Mouse (Mus musculus) urinary bladder, postnatal 10 days (tissue): ENCODE results near the gene Tsfm.

Source experiments
- DNase-seq: peaks from one replicate; pipeline ENCODE4 v3.0.0; 2022; ENCODE audit warnings: low spot score

The Tsfm gene

DNA sequence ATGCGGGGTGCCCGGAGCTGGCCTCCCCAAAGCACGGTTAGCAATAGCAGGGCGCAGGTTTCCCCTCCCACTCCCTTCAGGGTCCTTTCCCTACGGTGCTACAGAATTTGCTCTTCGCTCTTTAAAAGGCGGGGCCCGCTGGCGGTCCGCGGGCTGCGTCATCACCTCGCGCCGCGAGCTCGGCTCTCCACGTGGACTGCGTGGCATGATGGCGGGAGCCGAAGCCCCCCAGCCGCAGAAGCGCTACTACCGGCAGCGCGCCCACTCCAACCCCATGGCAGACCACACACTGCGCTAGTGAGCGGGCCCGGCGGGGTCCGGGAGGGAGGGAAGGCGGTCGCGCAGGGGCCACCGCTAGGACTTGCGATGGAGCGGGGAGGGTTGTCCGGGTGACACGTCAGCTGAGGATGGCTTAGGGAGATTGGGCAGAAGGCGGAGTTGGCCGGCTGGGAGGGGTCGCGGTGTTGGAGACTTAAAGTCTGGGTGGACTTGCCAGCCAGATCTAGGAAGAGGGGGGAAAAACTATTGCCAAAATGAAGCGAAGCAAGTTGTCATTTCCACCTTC lies 11.2 kb upstream of the Tsfm start:
- DNase-seq = peak; percentile 65

DNA sequence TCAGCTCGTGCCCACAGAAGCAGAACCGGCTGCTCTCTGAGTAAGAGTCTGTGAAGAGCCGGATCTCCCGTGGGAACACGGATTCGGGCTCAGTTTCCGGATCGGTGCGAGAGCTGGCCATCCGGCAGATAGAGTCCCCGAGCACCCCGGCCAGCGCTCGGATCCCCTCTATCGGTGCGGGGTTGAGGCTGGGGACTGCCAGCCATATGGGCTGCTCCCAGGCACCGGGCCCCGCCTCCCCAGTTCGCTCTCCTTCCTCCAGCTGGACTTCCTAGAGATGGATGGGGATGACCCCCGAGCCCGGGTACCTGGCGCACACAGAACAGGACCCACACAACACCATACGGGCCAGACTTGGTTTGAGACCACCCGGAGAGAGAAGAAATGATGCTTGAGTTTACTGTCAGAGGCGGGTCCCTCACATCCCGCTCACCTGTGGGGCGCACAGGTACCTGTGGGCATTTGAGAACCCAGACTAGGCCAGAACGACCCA lies 10.7 kb upstream of the Tsfm start, which contains the start of the genes Mettl1 and Eef1akmt3:
Gene Mettl1 (plus strand): TSS at position 141 of the 493 bp plus-strand sequence.
Gene Eef1akmt3 (minus strand): TSS at position 240 of the 493 bp plus-strand sequence.
- DNase-seq = no peak

DNA sequence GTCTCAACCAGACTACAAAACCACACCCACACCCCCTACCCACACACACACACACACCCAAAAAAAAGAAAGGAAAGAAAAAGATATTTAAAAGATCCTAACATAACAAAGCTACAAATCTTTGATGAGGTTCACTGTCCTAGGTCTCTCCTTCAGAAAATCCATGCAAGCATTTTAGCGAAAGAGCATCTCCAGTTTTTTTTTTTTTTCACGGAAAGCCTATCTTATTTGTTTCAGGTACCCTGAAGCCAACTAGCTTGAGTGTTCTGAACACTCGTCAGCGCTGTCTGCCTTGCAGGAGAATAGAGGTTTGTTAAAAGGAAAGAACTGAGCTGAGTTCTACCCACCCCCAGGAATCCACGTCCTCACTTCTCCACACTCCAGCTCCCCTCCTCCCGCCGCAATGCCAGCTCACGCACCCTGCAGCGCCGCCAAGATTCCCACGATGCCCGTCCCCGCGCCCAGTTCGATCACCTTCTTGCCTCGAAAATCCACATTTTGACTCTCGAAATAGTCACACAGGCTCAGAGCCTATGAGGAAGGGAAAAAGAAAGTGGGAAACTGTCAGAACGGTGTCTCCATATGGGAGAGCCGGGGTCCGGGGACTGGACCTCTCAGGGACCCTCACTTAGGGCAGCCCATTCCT lies 10.1 kb upstream of the Tsfm start:
- no peak for DNase-seq

DNA sequence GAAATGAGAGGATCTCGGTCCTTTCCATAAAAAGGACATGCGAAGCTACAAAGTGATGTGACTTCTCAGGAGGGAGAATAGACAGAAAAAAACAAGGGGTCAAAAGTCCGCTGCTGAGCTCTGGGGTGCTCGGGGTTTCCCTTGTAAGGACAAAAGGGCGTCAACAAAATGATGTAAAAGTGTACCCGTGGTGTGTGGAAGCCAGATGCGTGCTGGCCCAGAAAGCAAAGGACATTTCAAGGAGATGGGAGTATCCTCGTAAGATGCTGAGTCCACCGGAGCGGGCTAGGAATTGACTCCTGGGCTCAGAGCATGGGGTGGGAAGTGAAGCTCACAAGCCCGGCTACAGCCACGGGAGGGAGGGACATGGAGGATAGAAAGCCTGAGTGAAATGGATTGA lies 7.0 kb upstream of the Tsfm start:
- DNase-seq = no peak

DNA sequence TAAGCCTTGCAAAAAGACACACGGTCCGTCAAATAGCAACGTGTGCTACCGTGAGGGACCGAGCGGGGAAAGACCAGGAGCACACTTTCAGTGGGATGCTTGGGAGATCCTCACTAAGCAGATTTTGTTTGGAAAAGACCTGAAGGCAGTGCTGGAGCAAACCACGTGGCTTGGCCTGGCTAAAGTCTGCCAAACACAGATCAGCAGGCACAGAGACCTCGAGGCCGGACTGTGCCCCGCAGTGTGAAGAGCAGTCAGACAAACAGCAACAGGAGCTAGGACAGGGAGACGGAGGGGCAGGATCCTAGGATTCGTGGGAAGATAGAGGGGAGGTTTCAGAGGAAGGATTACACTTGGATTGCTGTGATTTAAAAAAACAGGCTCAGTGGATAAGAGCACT lies 5.6 kb upstream of the Tsfm start:
- no peak for DNase-seq

DNA sequence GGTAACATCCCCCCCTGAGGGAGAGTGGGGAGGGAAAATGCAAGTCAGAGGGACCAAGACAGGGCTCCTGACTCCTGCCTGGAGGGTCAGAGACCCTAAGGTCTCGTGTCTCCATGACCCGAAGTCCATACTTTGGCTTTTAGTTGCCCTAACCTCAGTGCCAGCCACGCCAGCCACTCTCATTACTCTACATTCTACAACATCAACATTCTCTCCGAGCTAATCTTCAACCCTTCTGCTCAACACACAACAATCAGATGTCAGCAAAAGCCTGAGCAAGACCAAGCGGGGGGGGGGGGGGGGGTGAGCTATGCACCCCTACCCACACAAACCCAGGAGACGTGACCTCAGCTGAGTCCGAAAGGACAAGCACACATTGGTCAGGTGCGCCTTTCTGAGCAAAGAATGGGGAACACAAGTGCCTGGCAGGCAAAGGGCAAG lies 2.7 kb upstream of the Tsfm start:
- no peak for DNase-seq

DNA sequence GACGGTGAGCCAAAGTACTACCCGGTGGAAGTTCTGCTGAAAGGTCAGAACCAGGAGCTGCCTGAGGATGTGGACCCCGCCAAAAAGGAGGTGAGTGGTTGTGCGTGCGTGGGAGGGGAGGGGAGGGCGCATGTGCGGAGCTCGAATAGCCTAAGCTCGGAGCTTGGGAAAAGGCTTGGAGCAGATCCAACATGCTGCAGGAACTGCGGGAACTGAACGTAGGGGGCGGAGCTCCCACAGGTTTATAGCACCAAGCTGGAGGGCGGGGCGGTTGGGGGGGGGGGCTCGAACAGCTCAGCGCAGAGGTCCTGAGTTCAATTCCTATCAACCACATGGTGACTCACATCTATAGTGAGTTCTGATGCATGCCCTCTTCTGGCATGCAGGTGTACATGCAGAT lies 12.2 kb downstream of the Tsfm start:
- no peak for DNase-seq

DNA sequence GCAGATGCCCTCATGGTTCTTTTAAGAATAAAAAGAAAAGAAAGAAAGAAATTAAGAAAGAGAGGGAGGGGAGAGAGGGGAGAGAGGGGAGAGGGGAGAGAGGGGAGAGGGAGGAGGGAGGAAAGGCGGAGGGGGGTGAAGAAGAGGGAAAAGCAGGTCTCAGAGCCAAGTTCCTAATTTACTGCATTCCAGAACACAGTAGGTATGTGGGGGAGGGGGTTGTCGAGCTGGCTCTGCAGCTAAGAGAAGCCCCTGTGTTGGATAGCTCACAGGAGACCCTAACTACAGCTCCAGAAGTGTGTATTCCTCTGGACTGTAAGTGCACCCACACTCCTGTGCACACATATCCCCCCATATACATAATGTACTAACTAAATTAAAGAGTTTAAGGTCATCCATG lies 13.6 kb downstream of the Tsfm start:
- no peak for DNase-seq

DNA sequence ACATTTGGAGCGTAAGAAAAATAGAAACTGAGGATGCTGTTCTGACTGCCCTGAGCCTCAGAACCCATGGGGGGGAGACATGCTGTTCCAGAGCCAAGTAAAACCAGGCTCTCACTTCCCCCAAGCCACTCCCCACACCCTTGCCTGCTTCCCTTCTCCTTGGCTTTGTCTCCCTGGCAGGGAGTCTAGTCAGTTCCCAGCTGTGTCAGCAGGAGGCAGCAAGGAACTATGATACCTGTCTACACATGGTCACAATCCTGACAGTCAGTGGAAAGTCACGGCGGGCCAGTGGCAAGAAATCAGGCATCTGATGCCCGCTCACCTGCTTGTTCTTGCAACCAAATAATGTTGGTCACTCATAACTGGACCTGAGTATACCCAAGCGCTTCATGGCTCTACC lies 14.2 kb downstream of the Tsfm start:
- DNase-seq = no peak

DNA sequence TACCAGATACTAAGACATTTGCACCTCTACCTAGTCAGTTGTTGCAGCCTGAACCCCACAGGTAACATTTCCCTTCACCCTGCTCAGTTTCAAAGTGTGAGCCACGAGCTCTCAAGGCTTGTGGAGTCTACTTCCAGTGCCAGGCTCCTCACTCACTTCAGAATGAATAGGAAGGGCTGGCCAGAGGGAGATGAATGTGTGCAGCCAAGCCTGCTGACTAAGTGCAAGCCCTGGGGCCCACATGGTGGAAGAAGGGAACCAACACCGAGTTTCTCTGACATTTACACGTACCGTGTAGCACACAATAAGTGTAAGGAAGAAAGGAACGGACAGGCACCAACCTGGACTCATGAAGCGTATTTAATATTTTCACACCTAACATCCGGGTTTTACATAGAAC lies 26.8 kb downstream of the Tsfm start:
- DNase-seq = no peak

DNA sequence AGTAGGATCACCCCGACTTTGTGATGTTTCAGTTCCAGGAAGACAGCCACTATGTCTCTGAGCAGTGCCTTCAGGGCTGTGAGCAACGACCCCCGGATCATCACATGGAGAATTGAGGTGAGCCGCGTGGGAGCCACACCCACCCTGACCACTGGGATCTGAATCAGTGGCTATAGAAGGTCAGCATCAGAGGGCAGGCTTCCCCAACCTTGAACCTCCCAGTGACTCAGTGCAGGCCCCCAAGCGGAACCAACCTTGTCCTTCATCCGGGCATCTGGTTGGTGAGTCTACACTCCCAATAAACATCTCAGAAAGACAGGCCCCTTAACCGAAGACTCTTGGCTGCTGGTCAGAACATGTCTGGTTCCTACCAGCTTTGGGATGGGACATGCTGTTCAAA lies 27.3 kb downstream of the Tsfm start:
- DNase-seq = no peak

DNA sequence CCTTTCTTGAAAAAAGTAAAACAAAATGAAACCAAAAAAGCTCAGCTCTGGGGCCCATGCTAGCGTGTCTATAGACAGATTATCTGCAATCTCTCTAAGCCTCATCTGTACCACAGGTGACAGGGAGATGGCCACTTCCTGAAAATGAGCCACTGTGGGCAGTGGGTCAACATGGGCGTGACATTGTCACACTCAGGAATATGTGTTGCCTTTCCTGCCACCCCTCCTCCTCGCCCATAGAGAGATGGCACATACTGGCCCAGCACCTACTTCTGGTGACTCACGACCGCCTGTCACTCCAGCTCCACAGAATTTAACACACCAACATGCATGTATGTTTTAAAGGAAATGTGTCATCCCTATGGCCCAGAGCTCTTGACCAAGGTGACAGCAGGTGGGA lies 27.9 kb downstream of the Tsfm start:
- DNase-seq = no peak

DNA sequence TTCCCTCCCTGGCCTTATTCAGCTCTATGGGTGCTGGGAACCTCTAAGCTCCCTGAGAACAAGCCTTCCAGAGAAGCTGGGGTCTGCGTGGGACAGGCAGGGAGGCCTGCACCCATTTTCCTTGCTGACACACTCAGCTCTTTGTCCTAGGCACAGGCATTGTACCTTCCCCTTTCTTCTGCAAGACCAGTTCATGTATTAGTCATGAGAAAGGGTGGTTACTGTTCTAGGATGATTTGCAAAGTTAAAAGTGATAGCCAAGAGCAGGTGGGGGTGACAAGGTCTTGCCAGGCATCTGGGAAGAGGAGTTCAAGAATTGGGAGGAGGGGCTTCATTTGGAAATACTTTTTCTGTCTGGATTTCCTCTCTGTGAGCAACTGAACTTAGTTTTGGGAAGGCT lies 28.6 kb downstream of the Tsfm start:
- DNase-seq = no peak

DNA sequence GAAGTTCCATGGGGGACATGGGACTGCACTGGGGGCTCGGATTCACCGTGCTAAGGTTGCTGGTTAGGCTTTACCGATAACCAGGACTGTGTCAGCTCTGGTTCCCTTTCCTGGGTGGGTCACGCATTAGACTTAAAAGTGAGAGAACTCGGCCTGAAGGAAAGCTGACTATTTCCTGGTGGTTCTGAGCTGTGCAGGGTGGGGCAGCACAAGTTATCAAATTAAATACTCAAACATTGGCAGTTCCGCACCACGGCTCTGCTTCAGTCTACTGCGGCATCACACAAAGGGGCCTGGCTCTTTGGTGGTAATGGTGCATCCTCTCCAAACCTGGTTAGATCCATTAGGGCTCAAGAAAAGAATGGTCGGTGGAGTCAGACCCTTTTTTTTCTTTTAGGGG lies 29.3 kb downstream of the Tsfm start:
- DNase-seq = no peak

DNA sequence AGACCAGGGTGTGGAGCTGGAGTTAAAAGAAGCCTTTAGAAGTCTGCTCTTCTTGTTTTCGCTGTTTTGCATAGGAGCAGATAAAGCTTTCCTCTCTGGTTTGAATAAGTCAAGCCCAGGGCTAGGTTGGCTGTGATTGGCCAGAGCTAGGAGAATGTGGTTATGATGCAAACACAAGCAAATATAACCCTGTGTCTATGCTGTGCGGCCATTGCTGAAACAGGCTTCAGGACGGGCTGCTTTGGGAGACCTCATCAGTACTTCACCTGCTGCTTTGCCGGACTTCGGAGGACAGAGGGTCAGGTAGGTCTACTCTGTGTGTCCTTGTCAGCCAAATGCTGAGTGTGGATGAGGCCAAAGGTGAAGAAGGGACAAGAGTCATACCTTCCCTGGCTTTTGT lies 30.1 kb downstream of the Tsfm start, which contains the start of gene Avil:
Gene Avil (plus strand): TSS at position 181 of the 400 bp plus-strand sequence.
- no peak for DNase-seq

DNA sequence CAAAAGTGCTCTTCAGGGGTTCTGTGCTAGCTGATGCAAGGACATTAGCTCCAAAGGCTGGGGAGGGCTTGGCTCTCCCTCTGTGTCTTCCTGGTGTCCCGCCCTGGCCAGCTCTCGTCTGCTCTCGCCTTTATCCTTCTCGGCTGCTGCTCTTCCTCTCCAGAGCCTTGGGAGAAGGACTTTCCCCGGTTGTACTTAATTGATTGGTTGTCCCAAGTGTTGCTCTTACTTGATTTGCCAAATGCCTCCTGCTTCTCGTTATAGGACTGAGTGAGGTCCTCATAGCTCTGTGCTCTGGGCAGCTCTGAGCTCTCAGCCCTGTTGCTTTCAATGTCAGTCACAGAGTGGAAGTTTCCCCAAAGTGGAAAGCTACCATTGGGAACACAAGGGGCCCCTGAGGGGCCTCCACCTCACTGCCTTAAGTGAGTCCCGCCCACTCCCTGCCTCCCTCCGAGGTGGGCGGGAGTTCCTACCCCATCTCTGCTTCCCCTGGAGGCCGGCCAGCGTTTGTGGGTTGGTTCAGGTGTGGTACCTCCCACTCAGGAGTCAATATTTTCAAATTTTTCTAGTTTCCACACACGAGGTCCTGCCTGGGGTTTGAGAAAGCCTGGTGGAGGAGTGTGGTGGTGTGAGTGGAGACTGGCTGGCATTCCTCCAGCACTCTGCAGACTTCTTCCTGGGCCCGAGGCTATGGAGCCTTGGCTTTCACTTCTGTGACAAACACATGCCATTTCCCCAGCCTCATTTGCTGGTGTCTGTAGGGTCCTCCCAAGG lies 33.1 kb downstream of the Tsfm start:
- no peak for DNase-seq

DNA sequence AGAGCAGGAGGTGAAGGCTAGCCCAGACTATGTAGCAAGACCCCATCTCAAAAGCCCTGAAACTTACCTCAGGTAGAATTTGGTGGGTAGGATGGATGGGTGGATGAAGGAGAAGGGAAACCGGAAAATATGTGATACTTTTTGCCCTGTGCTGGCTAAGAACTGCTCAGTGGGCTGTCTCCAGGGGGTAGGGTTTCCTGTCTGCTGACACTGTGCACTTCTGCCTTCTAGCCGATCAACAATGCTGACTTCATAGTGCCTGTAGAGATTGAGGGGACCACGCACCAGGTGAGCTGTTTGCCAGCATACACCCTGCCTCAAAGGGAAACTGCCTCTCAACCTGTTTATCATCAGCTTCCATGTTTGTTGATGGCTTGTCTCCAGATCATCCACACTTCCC lies 37.0 kb downstream of the Tsfm start:
- no peak for DNase-seq

DNA sequence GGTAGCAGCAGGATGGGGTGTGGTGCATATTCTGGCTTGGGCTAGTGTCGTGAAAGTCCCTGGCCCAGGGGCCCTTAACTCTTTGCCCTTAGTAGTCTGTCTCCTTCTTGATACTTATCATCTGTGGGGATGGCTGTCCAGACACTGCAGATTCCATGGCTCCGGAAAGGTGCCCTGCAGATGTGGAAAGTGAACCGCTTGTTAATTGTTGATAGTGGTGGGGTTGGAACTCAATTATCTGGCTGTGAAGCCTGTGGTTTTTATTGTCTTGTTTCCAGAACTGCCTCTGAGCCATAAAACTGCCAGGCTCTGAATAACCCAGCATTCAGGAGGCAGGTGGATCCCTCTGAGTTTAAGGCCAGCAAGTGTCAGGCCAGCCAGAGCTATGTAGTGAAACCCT lies 39.0 kb downstream of the Tsfm start:
- DNase-seq = no peak

DNA sequence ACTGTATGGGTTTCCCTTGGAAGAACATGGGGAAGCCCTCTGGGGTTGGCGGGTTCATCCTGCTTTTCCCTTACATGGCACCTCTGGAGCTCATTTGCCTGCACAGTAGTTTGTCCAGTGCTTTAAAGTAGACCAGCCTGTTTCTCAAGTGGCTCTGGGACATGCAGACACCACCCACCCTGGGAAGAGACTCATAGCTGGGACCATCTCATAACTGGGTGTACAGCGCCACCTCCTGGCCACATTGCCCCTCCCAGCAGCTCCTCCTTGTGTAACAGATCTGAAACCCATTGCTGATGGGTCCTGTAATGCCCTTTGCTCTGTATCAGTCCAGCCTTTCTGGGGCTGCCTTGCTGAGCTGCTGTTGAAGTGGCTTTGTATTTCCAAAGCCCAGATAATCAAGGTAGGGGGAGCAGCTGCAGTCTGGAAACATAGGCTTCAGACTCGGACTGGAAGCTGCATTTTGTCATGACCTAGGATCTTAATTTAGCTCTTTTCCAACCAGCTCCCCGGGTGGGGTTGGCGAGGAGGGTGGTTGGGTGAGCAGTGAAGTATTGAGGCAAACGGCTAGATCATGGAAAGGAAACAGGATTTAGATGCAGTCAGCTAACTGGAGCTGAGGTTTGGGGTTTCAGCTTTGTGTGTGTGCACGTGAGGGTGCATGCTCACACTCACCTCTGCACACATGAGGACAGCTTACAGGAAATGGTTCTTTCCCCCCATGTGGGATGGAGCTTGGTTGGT lies 40.2 kb downstream of the Tsfm start:
- peak; percentile 61 for DNase-seq

DNA sequence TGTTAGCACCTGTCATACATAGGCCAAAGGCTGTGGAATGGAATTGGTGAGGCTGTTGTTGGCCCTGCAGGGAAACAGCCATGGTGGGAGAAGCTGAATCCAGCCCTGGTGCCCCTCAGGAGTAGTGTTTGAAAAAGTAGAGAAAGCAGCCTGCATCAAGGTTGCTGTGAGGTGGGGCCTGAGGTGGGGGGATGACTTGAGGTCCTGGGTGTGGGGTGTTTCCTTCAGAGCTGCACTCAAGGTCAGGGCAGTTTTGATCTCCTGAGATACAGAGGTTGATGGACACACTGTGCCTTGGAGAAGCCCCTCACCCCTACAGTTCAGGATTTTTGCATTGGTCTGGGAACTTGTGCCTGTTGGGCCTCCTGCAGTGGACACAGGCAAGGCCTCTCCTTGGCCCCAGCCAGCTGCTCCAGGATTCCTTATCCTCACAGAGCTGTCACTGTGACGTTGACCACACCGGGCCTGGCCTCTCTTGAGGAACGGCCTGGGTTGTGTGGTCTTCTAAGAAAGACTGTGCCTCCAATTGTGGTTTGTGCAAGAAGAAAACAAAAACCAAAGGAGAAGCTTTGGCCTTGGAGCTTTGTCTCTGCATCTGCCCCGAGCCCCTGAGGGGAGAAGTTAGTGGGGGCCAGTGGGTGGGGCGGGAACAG lies 42.0 kb downstream of the Tsfm start:
- no peak for DNase-seq

DNA sequence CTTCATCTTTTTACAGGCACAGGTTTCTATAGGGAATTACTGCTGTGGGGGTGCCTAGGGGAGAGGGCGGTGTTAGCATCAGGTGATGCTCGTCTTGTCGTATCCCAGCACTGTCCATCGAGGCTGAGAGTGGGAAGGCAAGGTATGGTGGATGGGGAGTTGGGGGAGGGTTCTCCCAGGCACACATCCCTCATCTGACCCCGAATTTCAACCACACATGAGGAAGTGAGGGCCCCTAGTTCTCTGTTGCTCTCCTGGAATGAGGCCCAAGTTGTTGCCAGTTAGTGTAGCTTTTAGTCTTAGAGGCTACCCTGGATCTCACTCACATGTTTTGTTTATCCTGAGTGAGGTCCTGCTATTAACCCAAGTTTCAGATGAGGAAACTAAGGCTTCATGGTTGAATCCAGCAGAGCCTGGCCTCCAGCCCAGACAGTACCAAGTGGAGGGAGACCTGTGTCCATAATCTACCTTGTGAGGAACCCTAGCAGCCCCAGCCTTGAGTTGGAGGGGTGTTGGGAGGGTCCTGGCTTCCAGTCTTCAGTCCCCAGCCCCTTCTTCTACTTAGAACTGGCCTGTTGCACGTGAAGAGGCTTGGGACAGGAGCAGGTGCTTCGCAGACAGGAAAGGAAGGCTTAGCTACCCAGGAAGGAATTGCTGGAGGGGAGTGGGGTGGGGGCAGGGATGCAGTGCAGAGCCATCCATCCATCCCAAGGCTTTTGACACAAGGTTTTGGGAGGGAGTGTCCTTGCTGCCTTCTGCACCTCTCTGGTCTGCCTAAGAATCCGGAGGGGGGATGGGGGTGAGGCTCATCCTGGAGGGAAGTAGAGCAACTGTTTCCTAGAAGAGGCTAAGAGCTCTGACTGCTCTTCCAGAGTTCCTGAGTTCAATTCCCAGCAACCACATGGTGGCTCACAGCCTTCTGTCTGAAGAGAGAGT lies 43.2 kb downstream of the Tsfm start:
- DNase-seq = no peak
